Mouse (Mus musculus): Measurements from ENCODE around the gene Ccnd3. TPM values are rescaled to one million over a fixed set of nuclear protein-coding genes. Genes with fewer than 3 reads are reported as not detected.

The Ccnd3 gene
- polyA plus RNA-seq (2012; rRNA removed): 202 and 229 TPM in 2 replicates

DNA sequence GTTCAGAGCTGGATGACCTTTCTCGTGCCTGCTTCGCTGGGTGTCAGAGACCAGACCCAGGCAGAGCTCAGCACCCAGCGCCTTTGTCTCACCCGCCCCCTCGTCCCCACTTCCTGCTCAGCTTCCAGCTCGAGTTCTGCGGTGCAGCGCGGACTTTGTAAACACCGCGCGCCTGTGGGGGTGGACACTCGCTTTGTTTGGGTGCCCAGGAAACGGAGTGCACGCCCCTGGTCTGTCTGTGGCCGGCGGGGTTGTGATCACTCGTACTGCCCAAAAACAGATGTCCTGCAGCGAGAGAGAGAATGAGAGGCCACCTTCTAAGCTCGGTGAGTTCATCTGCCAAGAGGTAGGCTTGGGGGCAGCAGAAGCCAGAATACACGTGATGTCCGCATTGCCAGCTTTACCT lies at the start of gene Ccnd3:
Ccnd3 (plus strand) TSS at position 111 of the 406 bp plus-strand sequence.
- peak within 1 kb of the TSS; percentile 95 for H3K4me3 ChIP-seq (replicated peaks; ENCODE audit: extremely low read depth, low read depth, low read length)
- TF ChIP-seq POLR2A (IDR thresholded peaks at IDR 0.05; ENCODE audit: borderline replicate concordance, extremely low read depth, low read depth, low read length) (peak; percentile 79; the same call in 1 of the 2 replicates), CTCF (IDR thresholded peaks at IDR 0.05; ENCODE audit: insufficient read depth, low read length) (no peak)
- peaks cover 26% of the 10 kb centered on the region for H3K4me1 ChIP-seq (ENCODE audit: control insufficient read depth, insufficient read depth, low read length)
- DNase-seq: peak; percentile 87
- WGBS: under 1% methylated on average over 22 of the region's 22 CpGs

DNA sequence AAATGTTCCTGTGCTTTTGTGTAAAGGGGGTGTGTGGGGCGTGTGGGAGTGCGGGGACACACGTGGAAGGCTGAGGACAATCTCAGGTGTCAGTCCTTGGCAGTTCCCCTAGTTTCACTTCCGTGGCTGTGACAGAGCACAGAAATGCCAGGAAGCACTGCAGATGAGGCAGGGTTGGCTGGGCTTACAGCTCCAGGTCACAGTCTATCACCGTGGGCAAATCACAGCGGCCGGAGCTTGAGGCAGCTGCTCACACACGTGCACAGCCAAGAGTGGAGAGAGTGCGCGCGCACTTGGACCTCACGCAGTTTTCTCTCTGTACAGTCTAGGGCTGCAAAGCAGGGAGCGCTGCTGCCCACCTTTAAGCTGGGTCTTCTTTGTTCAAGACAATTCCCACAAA lies 46.5 kb upstream of the Ccnd3 start:
- DNase-seq: no peak
- 64% methylated on average over 13 of the region's 13 CpGs for WGBS
- H3K4me1 ChIP-seq (ENCODE audit: control insufficient read depth, insufficient read depth, low read length): peaks cover 5% of the 10 kb centered on the region

GRCm38 (mm10) chr17:47458936-47459335 lies 45.9 kb upstream of the Ccnd3 start:
- no peak for TF ChIP-seq CTCF (IDR thresholded peaks at IDR 0.05; ENCODE audit: insufficient read depth, low read length)
- TF ChIP-seq POLR2A (IDR thresholded peaks at IDR 0.05; ENCODE audit: borderline replicate concordance, extremely low read depth, low read depth, low read length): no peak
- WGBS: 71% methylated on average over 2 of the region's 2 CpGs
- H3K4me1 ChIP-seq (ENCODE audit: control insufficient read depth, insufficient read depth, low read length): peaks cover 5% of the 10 kb centered on the region
- no peak for DNase-seq
- no peak overlapping the region for H3K4me3 ChIP-seq (replicated peaks; ENCODE audit: extremely low read depth, low read depth, low read length)

More for the DNA sequence above, 46.5 kb upstream of the Ccnd3 start:
- H3K4me3 ChIP-seq (replicated peaks; ENCODE audit: extremely low read depth, low read depth, low read length): no peak overlapping the region
- TF ChIP-seq POLR2A (IDR thresholded peaks at IDR 0.05; ENCODE audit: borderline replicate concordance, extremely low read depth, low read depth, low read length) (no peak), CTCF (IDR thresholded peaks at IDR 0.05; ENCODE audit: insufficient read depth, low read length) (no peak)

- TF ChIP-seq CTCF (IDR thresholded peaks at IDR 0.05; ENCODE audit: insufficient read depth, low read length) (no peak), POLR2A (IDR thresholded peaks at IDR 0.05; ENCODE audit: borderline replicate concordance, extremely low read depth, low read depth, low read length) (no peak)
- H3K4me1 ChIP-seq (ENCODE audit: control insufficient read depth, insufficient read depth, low read length): peaks cover 5% of the 10 kb centered on the region
- 36% methylated on average over 3 of the region's 3 CpGs for WGBS
- DNase-seq: no peak
- no peak overlapping the region for H3K4me3 ChIP-seq (replicated peaks; ENCODE audit: extremely low read depth, low read depth, low read length)
Measured at GRCm38 (mm10) chr17:47459341-47459919, 45.4 kb upstream of the Ccnd3 start.

DNA sequence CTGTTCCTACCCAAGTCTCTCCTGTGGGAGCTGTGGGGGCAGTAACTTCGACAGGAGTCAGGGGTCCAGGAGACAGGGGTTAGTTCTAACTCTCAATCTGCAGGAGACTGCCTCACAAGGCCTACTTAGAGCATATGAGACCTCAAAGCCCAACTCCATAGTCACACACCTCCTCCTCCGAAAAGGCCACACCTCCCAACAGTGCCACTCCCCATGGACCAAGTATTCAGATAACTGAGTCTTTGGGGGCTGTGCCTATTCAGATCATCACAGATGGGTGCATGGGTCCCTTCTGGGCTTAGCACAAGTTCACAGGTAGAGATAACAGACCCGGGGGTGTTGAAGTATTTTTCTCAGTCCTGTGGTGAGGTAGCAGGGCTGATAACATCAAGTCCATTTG lies 43.2 kb upstream of the Ccnd3 start:
- peaks cover 5% of the 10 kb centered on the region for H3K4me1 ChIP-seq (ENCODE audit: control insufficient read depth, insufficient read depth, low read length)
- H3K4me3 ChIP-seq (replicated peaks; ENCODE audit: extremely low read depth, low read depth, low read length): no peak overlapping the region
- no peak for TF ChIP-seq CTCF (IDR thresholded peaks at IDR 0.05; ENCODE audit: insufficient read depth, low read length)
- no peak for TF ChIP-seq POLR2A (IDR thresholded peaks at IDR 0.05; ENCODE audit: borderline replicate concordance, extremely low read depth, low read depth, low read length)
- WGBS: 49% methylated on average over 3 of the region's 3 CpGs
- DNase-seq: no peak

- H3K4me3 ChIP-seq (replicated peaks; ENCODE audit: extremely low read depth, low read depth, low read length): no peak overlapping the region
- TF ChIP-seq CTCF (IDR thresholded peaks at IDR 0.05; ENCODE audit: insufficient read depth, low read length) (no peak), POLR2A (IDR thresholded peaks at IDR 0.05; ENCODE audit: borderline replicate concordance, extremely low read depth, low read depth, low read length) (no peak)
- H3K4me1 ChIP-seq (ENCODE audit: control insufficient read depth, insufficient read depth, low read length): peaks cover 5% of the 10 kb centered on the region
- WGBS: 54% methylated on average over 7 of the region's 7 CpGs
- DNase-seq: no peak
Measured at GRCm38 (mm10) chr17:47462209-47462608, 42.6 kb upstream of the Ccnd3 start.

DNA sequence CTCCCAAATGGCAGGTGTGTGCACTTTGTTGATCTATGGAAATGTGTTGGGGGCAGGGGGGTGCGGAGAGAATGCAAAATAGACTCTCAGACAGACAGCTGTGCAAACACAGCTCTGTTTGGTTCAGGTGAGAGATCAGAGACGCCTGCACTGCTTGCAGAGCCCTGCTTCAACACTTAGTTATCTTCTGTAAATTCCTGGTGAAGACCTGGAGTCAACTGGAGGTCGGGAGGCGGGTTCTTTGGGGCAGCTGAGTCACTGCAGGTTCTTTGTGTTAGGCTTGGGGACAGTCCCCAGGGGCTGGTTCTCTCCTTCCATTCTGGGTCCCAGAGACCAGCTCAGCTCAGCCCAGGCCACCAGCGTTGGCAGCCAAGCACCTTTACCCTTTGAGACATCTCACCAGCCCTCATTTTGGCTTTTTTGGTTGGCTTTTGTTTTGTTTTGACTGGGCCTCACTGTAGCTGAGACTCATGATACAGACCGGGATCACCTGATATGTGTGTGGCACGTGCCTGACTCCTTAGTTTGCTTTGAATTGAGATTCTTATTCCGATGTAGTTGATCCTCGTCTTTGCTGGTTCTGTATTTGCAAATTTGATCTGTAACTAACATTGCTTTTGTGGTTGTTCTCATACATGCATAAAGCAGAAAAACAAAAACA lies 42.0 kb upstream of the Ccnd3 start:
- DNase-seq: no peak
- no peak for TF ChIP-seq CTCF (IDR thresholded peaks at IDR 0.05; ENCODE audit: insufficient read depth, low read length)
- TF ChIP-seq POLR2A (IDR thresholded peaks at IDR 0.05; ENCODE audit: borderline replicate concordance, extremely low read depth, low read depth, low read length): no peak
- 55% methylated on average over 9 of the region's 9 CpGs for WGBS
- Histone ChIP-seq H3K4me1 (ENCODE audit: control insufficient read depth, insufficient read depth, low read length) (peaks cover 5% of the 10 kb centered on the region), H3K4me3 (replicated peaks; ENCODE audit: extremely low read depth, low read depth, low read length) (no peak overlapping the region)

- Histone ChIP-seq H3K4me3 (replicated peaks; ENCODE audit: extremely low read depth, low read depth, low read length) (no peak overlapping the region), H3K4me1 (ENCODE audit: control insufficient read depth, insufficient read depth, low read length) (peaks cover 4% of the 10 kb centered on the region)
- WGBS: 63% methylated on average over 12 of the region's 12 CpGs
- DNase-seq: no peak
- TF ChIP-seq CTCF (IDR thresholded peaks at IDR 0.05; ENCODE audit: insufficient read depth, low read length) (no peak), POLR2A (IDR thresholded peaks at IDR 0.05; ENCODE audit: borderline replicate concordance, extremely low read depth, low read depth, low read length) (no peak)
Measured at GRCm38 (mm10) chr17:47464248-47464965, 40.4 kb upstream of the Ccnd3 start.

GRCm38 (mm10) chr17:47465016-47465415 lies 39.8 kb upstream of the Ccnd3 start:
- WGBS: 80% methylated on average over 11 of the region's 11 CpGs
- TF ChIP-seq POLR2A (IDR thresholded peaks at IDR 0.05; ENCODE audit: borderline replicate concordance, extremely low read depth, low read depth, low read length) (no peak), CTCF (IDR thresholded peaks at IDR 0.05; ENCODE audit: insufficient read depth, low read length) (no peak)
- no peak overlapping the region for H3K4me3 ChIP-seq (replicated peaks; ENCODE audit: extremely low read depth, low read depth, low read length)

More at GRCm38 (mm10) chr17:47465016-47465415, 39.8 kb upstream of the Ccnd3 start:
- peaks cover 3% of the 10 kb centered on the region for H3K4me1 ChIP-seq (ENCODE audit: control insufficient read depth, insufficient read depth, low read length)
- no peak for DNase-seq
